Mouse (Mus musculus) midbrain, embryonic 15.5 days (tissue): ENCODE data around the gene Ccs. TPM values are rescaled to one million over a fixed set of nuclear protein-coding genes. Genes with fewer than 3 reads are reported as not detected.
A peak's percentile ranks its signal among the peaks of the same experiment; 100 is the strongest.

Source experiments
- ATAC-seq: fragments of 200-750 bp; cut with Nextera tagmentation; replicated peaks from 2 replicates; pipeline ENCODE4 v1.8.0; 2017; ENCODE audit warnings: moderate TSS enrichment
- H3K27ac ChIP-seq: fragments of 300-500 bp; sonication (generic); 2 replicates; pipeline ENCODE4 v1.5.1; 2015; ENCODE audit warnings: mild to moderate bottlenecking, inconsistent platforms
- H3K27me3 ChIP-seq: fragments of 300-500 bp; sonication (generic); replicated peaks from 2 replicates; pipeline ENCODE4 v1.6.1; 2015; ENCODE audit warnings: inconsistent platforms
- H3K36me3 ChIP-seq: fragments of 300-500 bp; sonication (generic); replicated peaks from 2 replicates; pipeline ENCODE4 v1.6.1; 2015; ENCODE audit warnings: inconsistent platforms
- H3K4me1 ChIP-seq: fragments of 300-500 bp; sonication (generic); 2 replicates; pipeline ENCODE4 v1.6.1; 2015; ENCODE audit warnings: inconsistent platforms
- H3K4me2 ChIP-seq: fragments of 300-500 bp; sonication (generic); 2 replicates; pipeline ENCODE4 v1.6.1; 2015; ENCODE audit warnings: inconsistent platforms, mild to moderate bottlenecking, moderate library complexity
- H3K4me3 ChIP-seq: fragments of 300-500 bp; sonication (generic); 2 replicates; pipeline ENCODE4 v1.5.1; 2015; ENCODE audit warnings: mild to moderate bottlenecking, inconsistent platforms
- H3K9ac ChIP-seq: fragments of 300-500 bp; sonication (generic); 2 replicates; pipeline ENCODE4 v1.6.1; 2015; ENCODE audit warnings: mild to moderate bottlenecking, inconsistent platforms
- H3K9me3 ChIP-seq: fragments of 300-500 bp; sonication (generic); 2 replicates; pipeline ENCODE4 v1.6.1; 2016; ENCODE audit warnings: inconsistent platforms
- WGBS: fragments of 180-500 bp; shearing (Covaris S2); methylation state at CpG from one replicate; pipeline ENCODE4 v1.1.7; 2015; ENCODE audit warnings: mixed read lengths; 5-methylcytosine and 5-hydroxymethylcytosine counted together
- polyA plus RNA-seq: library from polyadenylated mRNA; unstranded; fragments of >200 nt; fragmentation: Nextera tagmentation; extraction: Ambion mirVana; gene quantifications from 2 replicates; pipeline ENCODE4 v1.2.1, GENCODE M21; 2015

Ccs gene
- polyA plus RNA-seq, 1 experiment from 2014 or later: 44.1 TPM

DNA sequence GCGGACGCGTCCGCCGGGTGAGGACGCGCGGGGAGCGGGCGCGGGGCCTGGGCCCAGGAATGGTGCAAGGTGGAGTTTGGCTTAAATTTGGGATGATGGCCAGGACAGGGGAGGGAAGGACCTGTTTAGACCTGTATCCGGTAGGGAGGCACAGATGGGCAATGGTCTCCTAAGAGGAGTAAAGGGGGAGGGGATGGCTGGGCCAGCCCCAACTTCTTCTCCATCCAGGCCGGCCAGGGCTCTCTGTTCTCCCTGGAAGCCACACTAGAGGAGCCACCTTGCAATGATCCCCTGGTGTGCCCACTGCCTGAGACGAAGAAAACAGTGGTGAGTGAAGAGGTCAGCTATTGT, 16.3 kb upstream of the Ccs start:
- Histone ChIP-seq H3K27me3 (no peaks in the 10 kb centered on the region), H3K9me3 (no peaks in the 10 kb centered on the region), H3K4me3 (peak overlapping the region; percentile 61), H3K4me2 (peak overlapping the region; percentile 95), H3K4me1 (peaks cover 16% of the 10 kb centered on the region), H3K36me3 (0 out of 2 replicates have a peak, but pooled peaks cover 4% of the 10 kb centered on the region), H3K9ac (peak overlapping the region; percentile 77), H3K27ac (peak overlapping the region; percentile 61)
- under 1% methylated on average over 14 of the region's 14 CpGs for WGBS
- ATAC-seq: peak; percentile 67; the same call in 1 of the 2 replicates

DNA sequence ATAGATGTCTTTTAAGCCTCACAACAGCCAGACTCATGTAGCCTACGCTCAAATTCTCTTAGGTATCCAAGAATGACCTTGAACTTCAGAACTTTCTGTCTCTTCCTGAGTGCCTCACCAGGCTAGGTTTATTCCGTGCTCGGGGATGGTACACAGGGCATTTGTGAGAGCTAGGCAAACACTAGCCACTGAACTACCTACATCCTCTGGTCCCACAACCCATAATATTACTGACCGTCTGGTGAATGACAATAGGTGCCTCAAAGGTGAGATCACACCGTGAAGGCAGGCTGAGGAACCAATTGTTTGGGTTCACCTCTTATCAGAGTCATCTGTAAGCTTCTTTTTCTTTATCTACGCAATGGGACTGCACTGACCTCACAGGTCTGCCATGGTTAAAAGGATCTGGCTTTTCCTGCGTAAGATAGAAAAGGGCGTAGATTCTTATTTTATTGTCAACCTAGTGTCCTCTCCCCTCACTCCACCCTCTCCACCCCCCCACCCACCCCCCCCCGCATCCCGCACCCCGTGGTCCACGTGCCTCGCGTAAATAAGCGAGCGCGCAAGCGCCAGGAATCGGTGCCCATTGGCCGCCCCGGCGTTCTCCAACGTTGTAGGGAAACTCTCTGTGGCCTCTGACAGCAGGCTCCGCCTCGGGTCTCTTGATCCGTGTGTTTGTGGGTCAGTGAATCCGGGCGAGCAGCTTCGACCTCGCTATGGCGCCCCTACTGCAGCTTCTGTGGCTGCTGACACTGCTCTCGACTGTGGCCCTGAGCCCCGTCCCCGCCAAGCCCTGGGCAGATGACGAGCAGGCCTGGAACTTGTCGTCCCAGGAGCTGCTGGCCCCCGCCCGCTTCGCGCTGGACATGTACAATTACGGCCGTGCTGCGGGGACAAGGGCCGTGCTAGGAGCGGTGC, 15.7 kb upstream of the Ccs start, which contains the start of gene Ctsf:
Gene Ctsf (plus strand): TSS at position 579 of the 918 bp plus-strand sequence.
- Histone ChIP-seq H3K9me3 (no peaks in the 10 kb centered on the region), H3K4me3 (peak within 1 kb of the TSS; percentile 61), H3K27me3 (no peaks in the 10 kb centered on the region), H3K9ac (peak within 1 kb of the TSS; percentile 77), H3K27ac (peak within 1 kb of the TSS; percentile 61), H3K4me2 (peak within 1 kb of the TSS; percentile 95), H3K4me1 (peaks cover 16% of the 10 kb centered on the region), H3K36me3 (no peaks in the 10 kb centered on the region)
- ATAC-seq: peak; percentile 93
- 3% methylated on average over 45 of the region's 45 CpGs for WGBS

DNA sequence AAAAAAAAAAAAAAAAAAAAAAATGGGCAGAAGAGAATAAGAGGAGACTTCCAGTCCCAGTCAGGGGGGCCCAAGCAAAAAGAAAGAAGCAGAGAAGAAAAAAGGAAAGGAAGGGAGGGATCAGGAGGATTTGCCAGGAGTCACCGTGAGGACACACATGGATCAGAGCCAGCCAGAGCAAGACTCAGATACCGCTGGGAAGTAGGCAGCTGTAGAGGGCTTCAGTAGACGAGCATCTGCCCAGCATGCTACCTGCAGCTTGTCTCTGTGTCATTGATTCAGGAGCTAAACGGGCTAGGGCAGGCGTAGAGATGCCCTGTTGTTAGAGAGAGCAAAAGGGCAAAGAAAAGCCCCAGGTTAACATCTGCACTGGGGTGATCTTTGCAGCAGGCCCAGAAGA, 11.1 kb upstream of the Ccs start:
- Histone ChIP-seq H3K36me3 (no peaks in the 10 kb centered on the region), H3K4me3 (no peak overlapping the region), H3K4me2 (no peak overlapping the region), H3K4me1 (peaks cover 5% of the 10 kb centered on the region), H3K9ac (no peak overlapping the region), H3K27me3 (no peaks in the 10 kb centered on the region), H3K27ac (no peak overlapping the region), H3K9me3 (no peaks in the 10 kb centered on the region)
- ATAC-seq: no peak
- 32% methylated on average over 5 of the region's 5 CpGs for WGBS

DNA sequence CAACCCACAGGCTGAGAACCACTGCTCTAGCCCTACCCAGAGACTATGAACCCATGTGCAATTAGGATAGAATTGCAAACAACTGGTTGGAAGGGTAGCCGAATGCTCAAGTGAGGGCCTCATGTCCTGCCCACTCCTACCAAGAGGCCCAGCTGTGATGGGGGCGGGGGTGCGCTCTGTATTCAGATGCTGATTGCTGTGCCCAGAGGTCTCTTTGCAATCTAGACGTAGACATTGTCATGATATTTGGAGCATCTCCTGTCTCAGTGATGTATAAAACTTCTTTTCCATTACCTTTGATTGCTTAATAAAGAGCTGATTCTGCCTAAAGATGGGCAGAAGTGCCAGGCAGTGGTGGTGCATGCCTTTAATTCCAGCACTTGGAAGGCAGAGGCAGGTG, 10.7 kb upstream of the Ccs start:
- 55% methylated on average over 4 of the region's 4 CpGs for WGBS
- Histone ChIP-seq H3K27me3 (no peaks in the 10 kb centered on the region), H3K27ac (no peak overlapping the region), H3K36me3 (no peaks in the 10 kb centered on the region), H3K4me2 (no peak overlapping the region), H3K9me3 (no peaks in the 10 kb centered on the region), H3K4me3 (no peak overlapping the region), H3K4me1 (peaks cover 5% of the 10 kb centered on the region), H3K9ac (no peak overlapping the region)
- ATAC-seq: no peak

DNA sequence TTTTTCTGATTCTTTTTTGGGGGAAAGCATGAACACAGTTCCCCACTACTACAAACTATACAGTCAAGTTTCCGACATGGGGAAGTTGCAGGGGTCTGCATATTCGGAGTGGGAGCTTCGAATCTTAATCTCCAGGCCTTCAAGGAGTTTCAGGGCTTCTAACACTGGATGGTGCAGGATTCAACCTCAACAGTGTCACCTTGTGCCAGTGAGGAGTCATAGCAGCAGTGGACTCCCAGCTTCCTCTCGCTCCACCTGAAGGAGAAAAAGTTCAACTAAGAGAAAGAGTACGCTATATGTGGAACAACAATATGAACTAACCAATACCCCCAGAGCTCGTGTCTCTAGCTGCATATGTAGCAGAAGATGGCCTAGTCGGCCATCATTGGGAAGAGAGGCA, 8.4 kb upstream of the Ccs start:
- no peaks in the 10 kb centered on the region for H3K9me3 ChIP-seq
- no peak overlapping the region for H3K4me3 ChIP-seq
- WGBS: 39% methylated on average over 7 of the region's 7 CpGs
- H3K27ac ChIP-seq: no peak overlapping the region
- H3K36me3 ChIP-seq: no peaks in the 10 kb centered on the region
- no peaks in the 10 kb centered on the region for H3K4me1 ChIP-seq
- no peak for ATAC-seq
- no peaks in the 10 kb centered on the region for H3K27me3 ChIP-seq
- H3K9ac ChIP-seq: no peak overlapping the region
- H3K4me2 ChIP-seq: no peak overlapping the region

DNA sequence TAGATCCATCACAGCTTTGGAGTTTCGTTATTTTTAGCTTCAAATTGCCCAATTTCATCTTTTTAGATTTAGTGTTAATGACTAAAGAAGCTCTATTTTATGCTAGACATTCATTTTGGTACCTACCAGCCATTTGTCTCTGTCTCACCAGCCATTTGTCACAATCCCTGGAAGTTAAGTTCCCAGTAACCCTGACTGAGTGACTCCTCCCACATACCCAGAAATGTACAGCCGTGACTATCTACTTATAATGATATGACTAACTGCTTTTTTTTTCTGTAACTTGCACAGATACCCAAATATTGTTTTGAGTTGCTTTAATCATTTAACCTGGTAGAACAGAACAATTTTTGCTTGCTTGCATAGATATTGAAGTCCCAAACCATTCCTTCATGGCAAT, 6.7 kb upstream of the Ccs start:
- H3K27ac ChIP-seq: no peak overlapping the region
- H3K4me3 ChIP-seq: no peak overlapping the region
- H3K9me3 ChIP-seq: no peaks in the 10 kb centered on the region
- no peak overlapping the region for H3K4me2 ChIP-seq
- 72% methylated on average over 2 of the region's 2 CpGs for WGBS
- ATAC-seq: no peak
- no peaks in the 10 kb centered on the region for H3K4me1 ChIP-seq
- H3K9ac ChIP-seq: no peak overlapping the region
- peaks cover 15% of the 10 kb centered on the region for H3K27me3 ChIP-seq
- no peaks in the 10 kb centered on the region for H3K36me3 ChIP-seq

DNA sequence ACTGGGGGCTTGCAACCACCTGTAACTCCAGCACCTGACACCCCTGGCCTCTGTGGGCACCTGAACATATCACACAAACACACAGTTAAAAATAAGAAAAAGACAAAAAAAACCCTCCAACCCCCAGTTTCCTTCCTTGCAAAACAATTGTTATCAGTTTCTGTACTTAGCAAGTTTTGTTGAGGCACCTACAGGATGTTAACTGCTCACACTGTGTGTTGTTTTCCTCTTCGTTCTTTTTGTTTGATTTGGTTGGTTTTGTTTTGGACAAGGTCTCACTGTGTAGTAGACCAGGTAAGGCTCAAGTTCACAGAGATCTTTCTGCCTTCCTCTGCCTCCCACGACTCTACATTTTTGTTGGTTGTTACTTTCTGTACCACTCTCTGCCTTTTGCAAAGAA, 3.5 kb upstream of the Ccs start:
- Histone ChIP-seq H3K4me1 (peaks cover 18% of the 10 kb centered on the region), H3K9ac (no peak overlapping the region), H3K9me3 (no peaks in the 10 kb centered on the region), H3K27ac (no peak overlapping the region), H3K36me3 (no peaks in the 10 kb centered on the region), H3K4me3 (no peak overlapping the region), H3K27me3 (peaks cover 26% of the 10 kb centered on the region), H3K4me2 (no peak overlapping the region)
- ATAC-seq: no peak
- 66% methylated on average over 2 of the region's 2 CpGs for WGBS

DNA sequence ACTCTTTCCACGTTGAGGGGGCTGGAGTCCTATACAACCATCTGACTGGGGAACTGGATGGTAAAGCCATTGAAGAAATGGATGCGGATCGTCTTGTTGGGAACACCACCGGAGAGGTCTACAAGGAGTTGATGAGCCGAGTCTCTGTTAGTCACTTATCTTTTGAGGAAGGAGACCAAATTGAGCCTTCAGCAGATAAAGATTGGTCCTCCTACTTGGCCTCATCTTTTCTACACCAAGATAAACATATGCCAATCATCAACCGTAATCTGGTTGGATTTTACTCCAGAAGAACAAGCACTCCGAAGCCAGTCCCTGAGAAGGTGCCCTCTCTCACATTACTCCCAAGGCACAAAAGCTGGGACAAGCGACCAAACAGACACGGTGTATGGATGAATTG, 1.7 kb upstream of the Ccs start:
- H3K4me1 ChIP-seq: peaks cover 18% of the 10 kb centered on the region
- H3K27ac ChIP-seq: no peak overlapping the region
- H3K36me3 ChIP-seq: no peaks in the 10 kb centered on the region
- H3K9me3 ChIP-seq: no peaks in the 10 kb centered on the region
- 84% methylated on average over 9 of the region's 9 CpGs for WGBS
- ATAC-seq: no peak
- no peak overlapping the region for H3K4me2 ChIP-seq
- H3K4me3 ChIP-seq: no peak overlapping the region
- peaks cover 26% of the 10 kb centered on the region for H3K27me3 ChIP-seq
- no peak overlapping the region for H3K9ac ChIP-seq

DNA sequence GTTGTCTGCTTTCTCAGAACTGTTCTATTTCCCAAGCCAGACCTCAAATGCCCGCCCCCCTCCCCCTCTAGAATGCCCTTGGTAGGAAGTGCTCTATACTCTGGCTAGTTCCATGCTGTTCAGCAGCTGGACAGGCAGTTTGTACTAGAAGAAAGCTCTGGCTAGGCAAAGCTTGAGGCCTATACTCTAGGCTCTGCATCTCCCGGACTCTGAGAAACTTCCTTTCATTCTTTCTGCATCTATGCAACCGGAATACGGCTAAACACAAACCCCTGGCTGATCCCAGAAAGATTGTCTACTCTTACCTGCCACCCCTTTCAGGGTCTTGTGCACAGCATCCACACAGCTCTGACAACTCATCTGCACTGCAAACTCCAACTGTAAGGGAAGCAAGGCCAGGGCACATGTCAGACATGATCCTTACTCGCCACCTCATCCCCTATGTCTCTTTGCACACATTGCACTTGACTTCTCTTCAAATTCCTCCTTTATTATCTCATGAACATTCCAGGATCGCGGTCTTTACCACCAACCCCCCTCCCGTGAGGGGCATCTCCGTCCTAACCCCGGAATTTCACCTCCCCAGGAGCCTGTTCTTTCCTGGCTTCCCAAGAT, 499 bp downstream of the Ccs start:
- Histone ChIP-seq H3K4me2 (peak overlapping the region; percentile 93), H3K27me3 (peaks cover 26% of the 10 kb centered on the region), H3K27ac (no peak overlapping the region), H3K9me3 (no peaks in the 10 kb centered on the region), H3K4me1 (peaks cover 18% of the 10 kb centered on the region), H3K9ac (peak overlapping the region; percentile 54), H3K4me3 (peak overlapping the region; percentile 54), H3K36me3 (no peaks in the 10 kb centered on the region)
- WGBS: 33% methylated on average over 10 of the region's 10 CpGs
- peak; percentile 43 for ATAC-seq

DNA sequence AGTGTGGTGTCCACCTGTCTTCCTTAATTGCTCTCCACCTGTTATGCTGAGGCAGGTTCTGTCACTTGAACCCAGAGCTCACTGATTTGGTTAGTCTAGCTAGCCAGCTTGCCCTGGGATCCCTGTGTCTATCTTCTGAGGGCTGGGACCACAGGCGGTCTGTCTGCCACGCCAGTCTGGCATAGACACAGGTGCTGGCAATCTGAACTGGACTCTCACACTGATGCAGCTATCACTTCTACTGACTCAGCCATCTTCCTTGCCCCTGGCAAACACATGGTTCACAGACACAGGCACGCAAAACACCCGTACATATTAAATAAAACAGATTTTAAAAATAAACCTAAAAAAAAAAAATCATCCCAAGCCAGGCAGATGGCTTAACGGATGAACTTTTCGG, 2.1 kb downstream of the Ccs start:
- Histone ChIP-seq H3K9ac (no peak overlapping the region), H3K4me1 (peaks cover 18% of the 10 kb centered on the region), H3K27me3 (peaks cover 23% of the 10 kb centered on the region), H3K4me3 (no peak overlapping the region), H3K9me3 (no peaks in the 10 kb centered on the region), H3K36me3 (no peaks in the 10 kb centered on the region), H3K4me2 (no peak overlapping the region), H3K27ac (no peak overlapping the region)
- ATAC-seq: no peak
- WGBS: 96% methylated on average over 6 of the region's 6 CpGs

DNA sequence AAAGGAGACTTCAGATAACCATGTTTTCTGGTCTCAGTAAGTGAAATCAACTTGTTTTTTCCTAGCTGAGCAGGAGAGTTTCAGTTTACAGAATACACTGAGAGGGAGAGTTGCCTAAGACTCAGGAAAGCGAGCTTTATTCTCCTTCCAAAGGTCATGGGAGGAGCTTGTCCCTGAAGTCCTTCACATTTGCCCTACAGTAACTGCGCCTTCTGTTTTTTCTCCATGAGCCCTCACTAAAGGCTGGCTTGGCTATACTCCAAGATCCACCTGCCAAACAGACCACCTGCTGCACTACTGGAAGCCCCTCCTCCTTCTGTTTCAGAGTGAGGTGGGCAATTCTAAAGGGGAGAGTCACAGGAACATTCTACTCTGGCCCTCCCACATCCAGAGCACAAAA, 3.0 kb downstream of the Ccs start:
- H3K27ac ChIP-seq: no peak overlapping the region
- ATAC-seq: no peak
- 85% methylated on average over 2 of the region's 2 CpGs for WGBS
- no peak overlapping the region for H3K9ac ChIP-seq
- H3K36me3 ChIP-seq: no peaks in the 10 kb centered on the region
- H3K9me3 ChIP-seq: no peaks in the 10 kb centered on the region
- no peak overlapping the region for H3K4me2 ChIP-seq
- H3K4me1 ChIP-seq: peaks cover 18% of the 10 kb centered on the region
- H3K27me3 ChIP-seq: peaks cover 13% of the 10 kb centered on the region
- no peak overlapping the region for H3K4me3 ChIP-seq

DNA sequence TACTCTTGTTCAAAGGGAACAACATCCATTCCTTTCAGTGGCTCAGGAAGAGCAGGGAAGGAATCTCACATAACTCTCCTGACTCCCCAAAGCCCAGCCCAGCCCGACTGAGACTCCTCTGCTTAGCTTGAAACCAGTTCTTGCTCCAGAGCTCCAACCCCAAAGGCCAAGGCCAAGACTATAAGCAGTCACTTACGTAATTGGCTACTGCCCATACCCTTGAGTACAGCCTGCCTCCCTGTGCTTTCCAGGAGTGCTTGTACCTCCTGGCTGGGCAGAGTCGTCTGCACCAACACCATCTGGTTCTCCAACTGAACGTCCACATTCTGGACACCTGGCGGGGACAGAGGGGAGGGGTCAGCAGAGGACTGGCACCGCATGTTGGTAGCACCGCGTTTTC, 5.2 kb downstream of the Ccs start:
- Histone ChIP-seq H3K36me3 (no peaks in the 10 kb centered on the region), H3K9ac (no peak overlapping the region), H3K9me3 (no peaks in the 10 kb centered on the region), H3K4me2 (no peak overlapping the region), H3K4me1 (peaks cover 10% of the 10 kb centered on the region), H3K4me3 (no peak overlapping the region), H3K27ac (no peak overlapping the region), H3K27me3 (no peaks in the 10 kb centered on the region)
- 88% methylated on average over 8 of the region's 8 CpGs for WGBS
- ATAC-seq: no peak

DNA sequence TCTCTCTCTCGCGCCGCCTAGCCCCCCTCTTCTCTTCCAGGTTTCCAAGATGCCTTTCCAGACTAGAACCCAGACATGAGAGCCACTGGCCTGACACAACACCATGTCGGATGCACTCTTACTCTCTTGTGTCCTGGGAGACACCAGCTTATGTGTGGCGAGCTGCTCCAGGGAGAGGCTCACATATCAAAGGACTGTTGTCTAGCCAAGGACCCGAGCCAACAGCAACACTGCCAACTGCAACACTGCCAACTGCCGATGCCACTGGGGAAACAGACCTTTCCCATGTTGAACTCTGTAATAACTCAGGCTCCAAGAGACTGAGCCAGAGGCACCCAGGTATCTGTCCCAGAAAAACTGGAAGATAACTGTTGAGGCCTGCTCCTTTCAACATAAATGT, 10.0 kb downstream of the Ccs start:
- H3K9ac ChIP-seq: no peak overlapping the region
- no peaks in the 10 kb centered on the region for H3K27me3 ChIP-seq
- H3K27ac ChIP-seq: no peak overlapping the region
- H3K36me3 ChIP-seq: 0 out of 2 replicates have a peak, but pooled peaks cover 2% of the 10 kb centered on the region
- WGBS: 69% methylated on average over 7 of the region's 7 CpGs
- H3K9me3 ChIP-seq: no peaks in the 10 kb centered on the region
- no peak for ATAC-seq
- H3K4me3 ChIP-seq: no peak overlapping the region
- H3K4me2 ChIP-seq: no peak overlapping the region
- no peaks in the 10 kb centered on the region for H3K4me1 ChIP-seq
